Mouse (Mus musculus) liver, embryonic 16.5 days (tissue): ENCODE measurements at regions not wholly inside any gene's neighbourhood (a gene's known extent, or its start where the extent isn't known, plus 50 kb on each side); places are given as distances from the start of the nearest gene placed in this dataset.

ENCODE experiments used
- ATAC-seq: fragments of 200-750 bp; cut with Nextera tagmentation; 2 replicates; pipeline ENCODE4 v1.8.0; 2017; ENCODE audit warnings: low read depth, mild to moderate bottlenecking, moderate number of reproducible peaks, moderate library complexity
- H3K27ac ChIP-seq: fragments of 300-500 bp; sonication (generic); 2 replicates; pipeline ENCODE4 v1.5.1; 2014; ENCODE audit warnings: mild to moderate bottlenecking, low read length
- H3K27me3 ChIP-seq: fragments of 300-500 bp; sonication (generic); 2 replicates; pipeline ENCODE4 v1.6.1; 2014; ENCODE audit warnings: low read depth, low read length, mixed read lengths; ENCODE audit not compliant: control insufficient read depth, insufficient read depth
- H3K36me3 ChIP-seq: fragments of 300-500 bp; sonication (generic); 2 replicates; pipeline ENCODE4 v1.6.1; 2014; ENCODE audit warnings: mild to moderate bottlenecking; ENCODE audit not compliant: control insufficient read depth, insufficient read depth
- H3K4me1 ChIP-seq: fragments of 300-500 bp; sonication (generic); 2 replicates; pipeline ENCODE4 v1.6.1; 2014; ENCODE audit warnings: low read depth, low read length, mixed read lengths; ENCODE audit not compliant: control insufficient read depth
- H3K4me2 ChIP-seq: fragments of 300-500 bp; sonication (generic); 2 replicates; pipeline ENCODE4 v1.6.1; 2014; ENCODE audit warnings: low read depth, low read length, mixed read lengths
- H3K4me3 ChIP-seq: fragments of 300-500 bp; sonication (generic); 2 replicates; pipeline ENCODE4 v1.5.1; 2014; ENCODE audit warnings: low read depth, mild to moderate bottlenecking, low read length
- H3K9ac ChIP-seq: fragments of 300-500 bp; sonication (generic); 2 replicates; pipeline ENCODE4 v1.6.1; 2014; ENCODE audit warnings: low read depth, low read length
- H3K9me3 ChIP-seq: fragments of 300-500 bp; sonication (generic); replicated peaks from 2 replicates; pipeline ENCODE4 v1.6.1; 2016; ENCODE audit warnings: low read length; ENCODE audit not compliant: control insufficient read depth
- WGBS: fragments of 180-500 bp; shearing (Covaris S2); extraction: QIAGEN DNeasy Blood & Tissue Kit; methylation state at CpG from one replicate; pipeline ENCODE4 v1.1.7; 2014; ENCODE audit not compliant: insufficient replicate concordance; 5-methylcytosine and 5-hydroxymethylcytosine counted together

DNA sequence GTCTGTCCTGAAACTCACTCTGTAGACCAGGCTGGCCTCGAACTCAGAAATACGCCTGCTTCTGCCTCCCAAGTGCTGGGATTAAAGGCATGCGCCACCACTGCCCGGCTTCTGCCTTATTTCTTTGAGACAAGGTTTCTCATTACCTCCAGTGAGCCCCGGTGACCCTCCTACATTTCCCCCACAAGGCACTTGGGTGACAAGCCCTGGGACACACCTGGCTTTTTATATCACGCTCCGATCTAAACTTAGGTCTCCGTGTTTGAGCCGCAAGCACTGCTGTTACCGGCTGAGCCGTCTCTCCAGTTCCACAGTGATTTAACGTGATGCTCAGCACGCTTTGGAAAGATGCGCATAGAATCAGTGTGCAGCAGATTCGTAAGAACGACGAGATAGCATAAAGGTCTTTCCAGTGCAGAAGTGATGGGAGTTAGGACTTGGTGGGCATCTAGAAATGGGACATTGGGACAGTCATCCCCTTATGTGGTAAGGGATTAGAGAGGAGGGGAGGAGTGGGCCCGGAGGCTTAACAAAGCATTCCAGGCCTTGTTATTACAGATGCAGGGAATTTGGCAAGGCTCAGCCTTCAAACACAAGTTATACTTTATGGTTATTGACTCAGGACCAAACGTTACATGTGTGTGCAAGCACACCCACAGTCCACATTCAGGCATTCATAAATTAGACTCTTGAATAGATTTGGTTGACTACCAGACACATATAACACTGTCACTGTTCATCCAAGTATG is 56.9 kb upstream of the Slc38a4 start:
- no peaks in the 10 kb centered on the region for H3K36me3 ChIP-seq
- H3K4me2 ChIP-seq, result no peak overlapping the region
- ATAC-seq, result no peak
- 81% methylated on average over 19 of the region's 19 CpGs for WGBS
- no peak overlapping the region for H3K9ac ChIP-seq
- H3K27ac ChIP-seq, result no peak overlapping the region
- H3K27me3 ChIP-seq, result no peaks in the 10 kb centered on the region
- no peaks in the 10 kb centered on the region for H3K4me1 ChIP-seq
- H3K9me3 ChIP-seq, result no peaks in the 10 kb centered on the region
- no peak overlapping the region for H3K4me3 ChIP-seq

DNA sequence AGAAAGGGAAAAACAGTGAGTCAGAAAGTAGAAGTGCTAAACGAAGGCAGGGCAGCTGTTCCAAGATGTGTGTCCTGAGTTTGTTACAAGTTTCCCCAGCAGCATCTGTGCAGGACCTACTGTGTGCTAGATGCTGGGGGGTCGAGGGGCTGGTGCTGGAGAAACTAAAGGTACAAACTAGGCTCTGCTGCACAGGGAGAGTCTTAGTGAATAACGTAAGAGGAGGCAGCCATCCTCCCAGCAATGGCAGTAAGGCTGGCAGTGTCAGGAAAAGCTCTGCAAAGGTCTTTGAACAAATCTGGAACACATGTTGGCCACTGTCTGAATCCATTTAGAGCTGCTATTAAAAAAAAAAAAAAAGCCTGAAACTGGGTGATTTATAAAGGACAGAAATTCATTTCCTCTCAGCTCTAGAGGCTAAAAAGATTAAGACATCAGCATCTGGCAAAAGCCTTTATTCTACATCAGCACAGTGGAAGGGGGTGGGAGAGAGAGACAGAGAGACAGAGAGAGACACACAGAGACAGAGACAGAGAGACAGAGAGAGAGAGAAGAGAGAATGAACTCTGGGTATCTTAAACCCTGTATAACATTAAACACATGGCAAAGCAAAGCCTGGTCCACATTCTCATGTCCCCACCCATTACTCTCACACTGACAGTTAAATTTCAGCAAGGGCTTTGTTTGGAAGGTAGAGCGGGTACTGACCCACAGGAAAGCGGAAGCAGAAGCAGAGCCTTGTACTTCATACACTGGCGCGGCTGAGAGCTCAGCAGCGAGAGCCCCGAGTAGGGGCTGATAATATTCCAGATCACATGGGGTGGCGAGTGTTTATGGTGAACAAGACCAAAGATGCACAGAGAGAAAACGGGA is 55.8 kb upstream of the Slc38a4 start:
- Histone ChIP-seq H3K4me3 (no peak overlapping the region), H3K4me1 (no peaks in the 10 kb centered on the region), H3K9ac (no peak overlapping the region), H3K27me3 (no peaks in the 10 kb centered on the region), H3K27ac (no peak overlapping the region), H3K9me3 (no peaks in the 10 kb centered on the region), H3K36me3 (no peaks in the 10 kb centered on the region), H3K4me2 (no peak overlapping the region)
- WGBS, result 45% methylated on average over 11 of the region's 11 CpGs
- ATAC-seq, result no peak

GRCm38 (mm10) chr15:97107779-97108178 is 52.0 kb upstream of the Slc38a4 start:
- Histone ChIP-seq H3K27ac (no peak overlapping the region), H3K9me3 (no peaks in the 10 kb centered on the region), H3K4me3 (no peak overlapping the region), H3K27me3 (no peaks in the 10 kb centered on the region), H3K36me3 (no peaks in the 10 kb centered on the region), H3K4me2 (no peak overlapping the region), H3K4me1 (peaks cover 2% of the 10 kb centered on the region), H3K9ac (no peak overlapping the region)
- 22% methylated on average over 10 of the region's 10 CpGs for WGBS
- ATAC-seq, result no peak

GRCm38 (mm10) chr15:97106556-97106955 is 50.8 kb upstream of the Slc38a4 start:
- WGBS, result 60% methylated on average over 6 of the region's 6 CpGs
- Histone ChIP-seq H3K4me3 (no peak overlapping the region), H3K4me1 (peaks cover 2% of the 10 kb centered on the region), H3K27me3 (no peaks in the 10 kb centered on the region), H3K27ac (no peak overlapping the region), H3K9me3 (no peaks in the 10 kb centered on the region), H3K4me2 (no peak overlapping the region), H3K36me3 (no peaks in the 10 kb centered on the region), H3K9ac (no peak overlapping the region)
- ATAC-seq, result no peak
